Mouse (Mus musculus) lung, postnatal 4 days (tissue): ENCODE results near the gene Polr2a.
"Not testable (repeated sequence)": the region's sequence is repeated elsewhere in the genome, so short reads cannot be mapped to it uniquely, and the experiment has no call there.

Experiments used
- DNase-seq, 2 experiments: peaks; one replicate each; pipeline ENCODE4 v3.0.0; 2021

Polr2a gene

DNA sequence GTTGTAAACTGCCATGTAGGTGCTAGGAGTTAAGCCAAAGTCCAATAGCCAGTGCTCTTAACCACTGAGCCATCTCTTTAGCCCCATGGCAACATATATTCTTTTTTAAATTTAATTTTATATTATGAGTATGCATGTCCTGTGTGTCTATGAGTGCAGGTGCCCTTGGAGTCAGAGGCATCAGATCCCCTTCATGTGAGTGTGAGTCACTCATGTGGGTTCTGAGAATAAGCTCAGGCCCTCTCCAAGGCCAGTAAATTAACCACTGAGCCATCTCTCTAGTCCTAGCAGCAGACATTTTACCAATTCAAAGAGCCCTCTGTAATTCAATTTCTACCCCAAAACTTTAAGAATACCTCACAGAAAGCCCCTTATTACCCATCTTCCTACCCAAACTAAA lies 5.8 kb downstream of the Polr2a start:
- no peak for DNase-seq

DNA sequence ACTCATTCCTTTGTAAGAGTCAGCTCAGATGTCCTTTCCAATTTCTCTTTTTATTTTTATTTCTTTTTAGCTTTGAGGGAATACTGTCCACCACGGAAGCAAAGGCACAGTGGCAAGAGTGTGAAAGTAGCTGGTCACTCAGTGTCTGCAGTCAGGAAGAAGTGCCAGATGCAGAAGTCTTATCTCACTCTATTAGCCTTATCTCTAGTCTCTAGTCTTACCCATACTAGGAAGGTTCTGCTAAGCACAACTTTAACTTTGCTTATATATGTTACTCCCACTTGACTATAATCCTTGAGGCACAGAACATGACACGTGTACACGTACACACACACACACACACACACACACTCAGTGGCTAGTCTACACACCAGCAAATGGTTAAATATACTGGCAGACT lies 6.8 kb downstream of the Polr2a start:
- DNase-seq: no peak

DNA sequence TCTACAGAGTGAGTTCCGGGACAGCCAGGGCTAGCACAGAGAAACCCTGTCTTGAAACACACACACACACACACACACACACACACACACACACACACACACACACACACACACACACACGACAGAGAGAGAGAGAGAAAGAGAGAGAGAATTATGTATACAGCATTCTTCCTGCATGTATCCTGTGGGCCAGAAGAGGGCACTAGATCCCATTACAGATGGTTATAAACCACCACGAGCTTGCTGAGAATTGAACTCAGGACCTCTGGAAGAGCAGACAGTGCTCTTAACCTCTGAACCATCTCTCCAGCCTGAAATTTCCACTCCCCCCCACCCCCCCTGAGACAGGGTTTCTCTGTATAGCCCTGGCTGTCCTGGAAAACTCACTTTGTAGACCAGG lies 27.0 kb downstream of the Polr2a start:
- DNase-seq: not testable (repeated sequence)

DNA sequence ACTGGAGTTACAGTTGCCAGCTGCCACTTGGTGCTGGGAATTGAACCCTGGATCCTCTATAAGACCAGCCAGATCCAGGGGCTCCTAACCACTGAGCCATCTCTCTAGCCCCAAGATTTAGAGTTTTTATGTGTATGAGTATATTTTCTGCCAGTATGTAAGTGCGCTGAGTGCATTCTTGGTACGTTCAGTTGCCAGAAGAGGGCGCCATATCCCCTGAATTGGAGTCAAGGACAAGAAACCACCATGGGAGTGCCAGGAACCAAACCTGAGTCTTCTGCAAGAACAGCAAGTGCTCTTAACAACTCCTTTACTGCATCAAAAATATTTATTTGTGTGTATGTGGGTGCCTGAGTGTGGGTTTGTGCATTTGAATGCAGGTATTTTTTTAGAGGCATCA lies 29.4 kb downstream of the Polr2a start:
- DNase-seq: peak in 1 of 2 experiments; percentile 72

DNA sequence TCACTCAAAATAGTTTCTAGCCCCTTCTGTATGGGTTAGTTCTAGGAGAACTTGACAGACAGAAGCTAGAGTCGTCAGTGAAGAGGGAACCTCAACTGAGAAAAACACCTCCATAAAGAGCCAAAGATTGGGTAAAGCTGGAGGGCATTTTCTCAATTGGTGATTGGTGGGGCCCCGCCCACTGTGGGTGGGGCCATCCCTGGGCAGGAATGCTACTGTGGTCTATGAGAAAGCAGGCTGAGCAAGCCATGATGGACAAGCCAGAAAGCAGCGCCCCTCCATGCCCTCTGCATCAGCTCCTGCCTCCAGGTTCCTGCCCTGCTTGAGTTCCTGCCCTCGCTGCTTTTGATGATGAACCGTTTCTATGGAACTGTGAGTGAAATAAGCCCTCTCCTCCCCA lies 32.5 kb downstream of the Polr2a start:
- no peak for DNase-seq

DNA sequence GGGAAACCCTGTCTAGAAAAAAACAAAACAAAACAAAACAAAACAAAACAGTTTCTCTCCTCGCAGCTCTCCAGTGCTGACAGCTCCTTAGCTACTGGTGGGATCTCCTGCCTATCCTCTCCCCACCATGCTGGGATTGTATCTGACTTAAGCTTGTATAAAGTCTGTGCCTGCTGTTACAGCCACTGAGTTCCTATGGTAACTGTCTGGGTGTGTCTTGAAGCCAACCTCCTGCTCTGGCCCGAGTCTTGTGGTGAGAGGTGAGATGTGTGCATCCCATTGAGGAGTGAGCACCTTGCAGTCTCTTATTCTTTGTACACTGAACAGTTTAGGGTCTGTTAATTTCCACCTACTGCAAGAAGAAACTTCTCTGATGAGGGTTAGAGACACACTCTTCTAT lies 35.4 kb downstream of the Polr2a start:
- DNase-seq: no peak

DNA sequence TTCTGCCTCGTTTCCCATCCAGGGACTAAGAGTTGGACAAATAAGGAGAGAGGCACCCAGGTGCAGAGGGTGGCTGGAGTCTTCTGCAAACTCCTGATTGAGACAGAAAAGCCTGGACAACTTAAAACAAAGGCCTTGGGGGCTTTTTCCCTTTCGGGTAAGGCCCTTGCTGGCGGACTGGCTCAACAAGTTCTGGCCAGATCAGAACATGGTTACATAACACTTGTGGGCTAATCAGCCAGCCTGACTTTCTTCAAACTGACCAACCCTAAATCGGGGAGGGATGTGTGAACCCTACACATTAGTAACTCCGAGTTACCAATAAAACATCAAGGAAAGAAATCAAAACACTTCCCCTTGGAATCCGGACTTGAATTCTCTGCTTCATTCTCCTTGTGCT lies 37.6 kb downstream of the Polr2a start:
- no peak for DNase-seq

DNA sequence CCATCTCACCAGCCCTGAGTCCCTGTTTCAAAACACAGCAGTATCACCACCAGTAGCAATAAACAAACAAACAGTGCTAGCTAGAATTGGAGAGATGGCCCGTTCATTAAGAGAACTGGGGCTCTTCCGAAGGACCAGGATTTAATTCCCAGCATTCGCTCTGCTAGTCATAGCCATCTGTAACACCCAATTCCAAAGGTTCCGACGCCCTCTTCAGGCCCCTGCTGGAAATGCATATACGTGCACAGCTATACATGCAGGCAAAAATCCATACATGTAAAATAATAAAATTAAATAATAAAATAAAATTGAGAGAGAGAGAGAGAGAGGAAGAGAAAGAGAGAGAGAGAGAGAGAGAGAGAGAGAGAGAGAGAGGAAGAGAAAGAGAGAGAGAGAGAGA lies 39.0 kb downstream of the Polr2a start:
- DNase-seq: no peak

DNA sequence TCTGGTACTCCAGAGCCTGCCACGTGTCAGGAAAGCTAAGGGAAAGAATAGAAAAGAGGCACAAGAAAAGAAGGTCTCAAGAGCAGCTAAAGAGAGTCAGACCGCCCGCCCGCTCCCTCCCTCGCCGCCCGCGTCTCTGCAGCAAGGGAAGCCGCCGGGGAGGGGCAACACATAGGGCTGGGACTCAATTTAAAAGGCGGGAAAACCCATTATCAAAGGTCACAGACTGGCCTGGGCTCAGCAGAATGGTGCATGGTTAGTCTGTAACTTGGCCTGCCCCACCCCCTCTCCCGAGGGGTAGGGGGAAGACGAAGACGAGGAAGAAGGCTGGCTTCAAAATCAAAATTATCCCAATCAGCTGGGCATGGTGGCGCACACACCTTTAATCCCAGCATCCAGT lies 39.8 kb downstream of the Polr2a start:
- no peak for DNase-seq

DNA sequence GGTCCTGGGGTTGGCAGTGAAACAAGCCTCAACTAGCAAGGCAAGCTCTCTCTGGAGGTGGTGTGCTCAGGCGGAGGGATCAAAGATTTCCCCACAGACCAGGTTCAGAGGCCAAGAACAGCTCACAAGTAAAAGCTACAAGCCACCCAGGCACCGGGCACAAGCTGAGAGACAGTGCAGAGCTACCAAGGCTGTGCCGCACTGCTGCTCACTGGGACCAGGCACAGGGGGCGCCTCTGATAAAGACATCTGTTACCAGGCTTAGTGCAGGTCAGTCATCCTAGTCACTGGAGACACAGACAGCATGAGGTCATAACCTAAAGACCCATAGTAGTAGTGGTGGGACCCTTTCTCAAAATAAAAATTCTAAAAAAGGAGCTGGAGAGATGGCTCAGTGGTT lies 41.5 kb downstream of the Polr2a start:
- no peak for DNase-seq

DNA sequence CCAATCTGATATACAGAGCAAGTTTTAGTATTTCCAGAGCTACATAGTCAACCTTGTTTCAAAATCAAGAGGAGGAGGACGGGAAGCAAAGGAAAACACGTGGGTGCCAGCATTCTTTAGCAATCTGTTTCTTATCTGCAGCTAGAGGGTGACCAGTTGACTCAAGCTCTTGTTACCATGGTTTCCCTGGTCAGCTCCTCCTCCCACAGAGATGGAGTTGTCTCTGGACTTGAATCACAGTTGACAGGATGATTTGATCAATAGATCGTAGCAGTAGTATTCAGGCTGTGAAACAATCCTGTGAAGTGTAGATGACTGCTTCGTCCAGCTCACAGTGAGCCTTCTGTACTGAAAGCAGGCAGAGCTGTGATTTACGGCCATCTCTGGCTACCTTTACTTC lies 42.5 kb downstream of the Polr2a start:
- DNase-seq: peak in 1 of 2 experiments; percentile 27

DNA sequence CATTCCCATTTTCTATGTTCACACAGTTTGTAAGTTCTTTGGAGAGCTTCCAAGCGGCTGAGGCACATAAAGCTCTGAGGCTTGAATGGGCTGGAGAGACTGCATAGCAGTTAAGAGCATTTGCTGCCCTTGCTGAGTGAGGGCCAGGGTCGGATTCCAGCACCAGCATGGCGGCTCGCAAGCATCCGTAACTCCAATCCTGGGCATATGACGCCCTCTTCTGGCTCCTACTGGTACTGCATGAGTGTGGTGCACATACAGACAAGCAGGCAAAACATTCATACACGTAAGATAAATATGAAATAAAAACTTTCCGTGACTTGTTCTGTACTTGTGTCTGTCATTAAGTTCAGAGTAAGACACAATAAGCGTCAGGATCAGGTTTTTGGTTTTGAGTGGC lies 43.0 kb downstream of the Polr2a start:
- peak; percentile 30 to 60 for DNase-seq

DNA sequence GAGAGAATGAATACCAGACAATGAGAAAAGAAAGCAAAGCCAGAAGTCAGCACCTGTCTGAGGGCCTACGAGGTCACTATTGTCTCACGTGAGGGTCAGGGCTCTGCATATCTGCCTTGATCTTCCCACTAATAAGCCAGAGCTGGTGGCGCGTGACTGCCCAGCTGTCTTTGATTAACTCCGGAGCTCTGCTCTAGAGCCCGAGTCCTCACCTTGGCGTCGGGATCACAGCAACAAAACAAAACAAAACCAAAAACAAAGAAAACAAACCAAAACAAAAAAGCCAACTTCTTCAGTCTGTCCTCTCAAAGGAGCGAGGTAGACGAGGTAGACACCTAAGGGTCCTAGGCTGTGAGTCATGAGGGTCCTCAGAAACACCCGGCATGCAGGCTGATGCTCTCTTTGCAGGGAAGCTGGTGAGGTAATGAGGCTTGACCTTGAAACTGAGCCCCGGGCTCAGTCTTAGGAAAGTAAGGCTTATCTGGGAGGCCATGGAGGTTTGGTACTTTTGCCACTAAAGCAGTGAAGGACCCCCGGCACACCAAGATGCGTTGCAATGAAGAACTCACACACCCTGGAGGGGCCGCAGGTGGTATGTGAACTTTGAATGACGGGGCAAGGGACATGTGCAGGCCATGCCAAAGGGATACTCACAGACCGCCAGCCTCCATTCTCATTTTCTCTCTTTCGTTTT lies 43.7 kb downstream of the Polr2a start:
- DNase-seq: no peak

DNA sequence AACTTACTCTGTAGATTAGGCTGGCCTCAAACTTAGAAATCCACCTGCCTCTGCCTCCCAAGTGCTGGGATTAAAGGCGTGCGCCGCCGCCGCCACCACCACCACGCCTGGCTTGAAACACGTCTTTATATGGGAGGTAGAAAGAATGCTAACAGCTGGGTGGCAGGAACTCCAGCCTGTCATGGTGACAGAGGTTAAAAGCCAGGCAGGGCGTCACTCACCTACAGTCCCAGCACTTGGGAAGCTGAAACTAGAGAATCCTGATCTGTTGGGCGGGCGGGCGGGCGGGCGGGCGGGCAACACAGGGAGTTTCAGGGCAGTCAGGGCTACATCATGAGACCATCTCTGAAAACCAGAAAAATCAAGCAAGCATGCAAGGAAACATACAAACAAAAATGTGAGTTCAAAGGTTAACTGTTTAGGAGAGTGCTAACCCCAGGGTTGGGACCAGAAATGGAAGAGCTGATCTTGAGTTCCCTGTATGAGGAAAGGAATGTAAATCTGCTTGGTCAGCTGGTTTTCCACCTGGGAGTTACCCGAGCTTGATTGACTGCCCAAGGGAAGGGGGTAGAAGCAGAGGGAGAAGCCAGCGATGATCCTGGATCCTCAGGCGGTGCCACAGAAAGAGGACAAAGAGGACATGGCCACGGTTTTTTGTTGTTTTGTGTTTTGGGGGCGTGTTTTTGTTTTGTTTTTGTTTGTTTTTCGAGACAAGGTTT lies 45.3 kb downstream of the Polr2a start:
- no peak for DNase-seq

DNA sequence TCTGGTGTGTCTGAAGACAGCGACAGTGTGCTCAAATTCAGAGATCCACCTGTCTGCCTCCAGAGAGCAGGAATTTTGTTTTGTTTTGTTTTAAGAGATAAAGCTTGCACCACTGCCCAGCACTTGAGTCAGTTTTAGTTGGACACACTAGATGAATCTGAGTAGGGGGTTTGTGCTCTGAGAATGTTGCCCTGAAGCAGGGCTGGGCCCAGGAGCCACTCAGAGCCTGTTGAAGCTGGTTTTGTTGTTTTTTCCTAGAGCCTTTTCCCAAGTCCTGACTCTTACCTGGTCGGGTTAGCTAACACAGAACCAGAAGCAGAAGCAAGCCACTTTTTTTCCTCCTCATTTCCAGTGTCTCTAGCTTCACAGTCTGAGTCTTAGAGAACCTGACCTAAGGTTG lies 47.4 kb downstream of the Polr2a start:
- no peak for DNase-seq

DNA sequence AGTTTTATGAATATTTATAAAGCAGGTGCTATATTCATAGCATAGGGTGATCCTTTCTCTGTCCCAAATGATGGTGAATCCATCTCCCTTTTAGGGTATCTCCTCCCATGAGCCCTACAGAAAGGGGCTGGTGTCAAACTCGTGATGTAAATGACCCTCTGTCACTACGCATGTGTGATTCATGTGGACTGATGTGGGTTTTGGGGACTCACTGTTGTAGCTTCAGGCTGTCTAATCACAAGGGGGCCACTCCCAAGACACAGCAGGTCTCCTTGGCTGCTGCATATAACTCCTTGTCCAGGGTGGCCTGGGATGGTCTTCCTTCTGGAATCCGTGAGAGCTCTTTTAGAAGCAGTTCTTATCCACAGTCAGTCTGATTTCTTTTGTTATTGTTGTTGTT lies 48.0 kb downstream of the Polr2a start:
- DNase-seq: no peak

DNA sequence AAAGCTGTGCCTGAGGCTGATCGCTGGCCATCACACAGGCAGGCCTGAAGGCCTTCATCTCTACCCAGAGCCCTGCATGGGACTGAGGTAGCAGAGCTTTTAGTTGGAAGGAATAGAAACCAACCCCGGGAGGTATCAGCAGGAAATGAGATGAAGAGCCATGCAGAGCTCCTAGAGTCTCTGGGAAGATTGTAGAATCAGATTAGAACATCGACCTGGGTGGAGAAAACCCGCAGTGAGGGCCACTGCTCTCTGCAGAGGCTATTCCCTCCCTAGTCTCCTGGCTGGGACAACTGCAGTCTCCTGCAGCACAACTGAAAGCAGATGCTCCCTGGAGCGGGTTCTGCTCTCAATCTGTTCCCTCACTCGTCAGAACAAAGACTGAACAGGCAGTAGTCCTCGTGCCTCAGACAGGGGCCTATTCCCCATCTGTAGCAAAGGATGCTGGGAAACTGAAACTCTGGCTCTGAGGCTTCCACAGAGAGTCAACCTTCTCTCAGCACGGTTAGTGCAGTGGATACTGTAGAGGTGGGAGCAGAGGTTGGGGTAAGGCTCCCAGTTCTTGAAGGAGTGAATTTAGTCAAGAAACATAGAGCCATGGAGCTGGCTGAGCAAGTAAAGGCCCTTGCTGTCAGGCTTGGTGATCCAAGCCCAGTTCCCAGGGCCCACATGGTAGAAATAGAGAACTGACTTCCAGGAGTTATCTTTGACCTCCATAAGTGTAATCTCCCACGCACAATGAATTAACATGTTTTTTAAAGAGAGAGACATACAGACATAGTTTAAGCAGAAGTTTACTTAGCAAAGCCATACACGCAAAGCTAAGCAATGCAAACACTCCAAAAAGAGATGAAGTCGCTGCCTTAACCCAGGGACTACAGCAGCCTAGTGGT lies 48.6 kb downstream of the Polr2a start:
- DNase-seq: no peak

DNA sequence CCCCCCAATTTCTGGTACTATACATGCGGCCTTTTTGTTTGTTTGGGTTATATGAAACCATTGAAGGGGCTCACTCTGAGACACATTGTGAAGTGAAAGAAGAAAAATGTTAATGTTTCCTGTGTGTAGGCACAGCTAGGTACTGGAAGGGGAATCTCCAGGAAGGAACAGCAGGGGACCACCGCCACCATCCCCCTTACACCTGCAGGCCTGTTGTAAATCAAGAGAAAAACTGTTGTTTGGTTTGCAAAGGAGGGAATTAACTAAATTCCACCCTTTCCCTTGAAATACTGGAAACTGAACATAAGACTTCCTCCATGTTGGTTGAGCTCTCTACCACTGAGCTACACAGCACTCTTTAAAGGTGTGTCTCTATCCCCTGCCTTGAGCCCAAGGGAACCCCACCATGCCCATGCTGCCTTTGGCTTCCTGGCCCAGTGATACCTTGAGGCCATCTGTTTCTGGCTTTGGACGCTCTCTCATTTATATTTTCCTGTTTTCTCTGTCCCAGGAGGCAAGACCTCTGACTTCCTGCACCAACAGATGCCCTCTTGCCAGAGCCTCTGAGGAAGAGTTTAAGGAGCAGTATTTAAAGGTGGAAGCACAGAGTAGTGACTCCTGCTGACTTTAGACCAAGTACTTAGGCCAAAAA lies 49.7 kb downstream of the Polr2a start:
- no peak for DNase-seq

DNA sequence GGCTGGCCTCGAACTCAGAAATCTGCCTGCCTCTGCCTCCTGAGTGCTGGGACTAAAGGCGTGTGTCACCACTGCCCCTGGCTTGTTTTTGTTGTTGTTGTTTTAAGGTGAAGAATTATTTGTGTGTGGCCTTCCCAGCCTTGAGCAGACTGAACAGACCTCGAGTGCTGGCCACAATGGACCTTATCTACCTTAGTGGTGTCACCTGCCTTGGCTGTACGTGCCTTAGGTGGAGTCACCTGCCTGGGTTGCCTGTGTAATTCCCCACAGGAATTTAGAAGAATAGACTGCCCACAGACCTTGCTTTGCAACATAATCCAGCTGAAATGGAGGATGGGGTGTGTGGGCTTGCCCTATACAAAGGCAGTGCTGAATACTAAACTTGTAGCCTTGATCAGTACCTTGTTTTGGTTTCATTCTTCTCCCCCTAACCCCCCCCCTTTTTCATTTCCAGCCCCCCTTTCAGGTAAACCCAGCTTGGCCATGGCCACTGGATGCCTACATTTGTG lies 50.5 kb downstream of the Polr2a start:
- no peak for DNase-seq

DNA sequence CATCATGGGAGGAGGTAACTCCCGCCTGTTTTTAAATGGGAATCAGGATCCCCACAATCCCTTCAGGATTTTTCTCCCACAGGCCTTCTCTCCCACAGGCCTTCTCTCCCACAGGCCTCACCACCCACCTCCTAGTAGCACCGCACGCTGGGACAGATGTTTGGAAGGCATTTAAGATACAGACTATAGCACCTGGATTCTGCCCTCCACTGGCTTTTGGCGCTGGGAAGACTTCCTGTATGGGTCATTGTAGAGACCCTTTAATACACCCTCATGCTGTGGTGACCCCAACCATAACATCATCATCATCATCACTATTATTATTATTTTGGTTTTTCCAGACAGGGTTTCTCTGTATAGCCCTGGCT lies 51.0 kb downstream of the Polr2a start:
- DNase-seq: no peak

DNA sequence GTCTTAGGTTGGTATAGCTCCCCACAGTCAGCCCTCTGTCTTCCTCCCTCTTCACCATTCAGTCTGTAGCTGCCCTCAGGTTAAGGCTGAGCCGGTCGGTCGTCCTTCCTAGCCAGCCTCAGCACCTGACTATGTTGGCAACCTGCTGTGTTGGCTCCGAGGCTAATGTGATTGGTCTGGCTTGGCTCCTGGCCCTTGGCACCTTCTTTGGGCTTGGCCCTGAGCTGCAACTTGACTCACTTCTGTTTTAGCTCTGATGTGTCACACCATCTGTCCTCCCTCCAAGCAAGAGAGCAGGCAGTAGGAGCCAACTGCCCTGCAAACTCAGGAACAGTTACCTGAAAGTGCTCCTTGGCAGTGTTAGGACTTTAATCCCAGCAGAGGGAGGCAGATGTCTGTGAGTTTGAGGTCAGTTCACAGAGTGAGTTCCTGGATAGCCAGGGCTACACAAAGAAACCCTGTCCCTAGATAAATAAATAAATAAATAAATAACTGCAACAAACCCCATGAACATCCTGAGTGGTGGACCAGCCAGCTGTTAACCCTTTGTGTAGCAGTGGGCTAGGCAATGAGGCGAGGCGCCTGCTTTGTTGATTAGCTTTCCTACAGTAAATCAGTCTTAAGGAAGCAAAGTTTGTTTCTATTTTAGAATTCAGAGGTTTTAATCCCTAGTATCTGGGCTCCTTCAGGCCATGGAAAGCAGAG lies 51.5 kb downstream of the Polr2a start:
- peak in 1 of 2 experiments; percentile 41 for DNase-seq

DNA sequence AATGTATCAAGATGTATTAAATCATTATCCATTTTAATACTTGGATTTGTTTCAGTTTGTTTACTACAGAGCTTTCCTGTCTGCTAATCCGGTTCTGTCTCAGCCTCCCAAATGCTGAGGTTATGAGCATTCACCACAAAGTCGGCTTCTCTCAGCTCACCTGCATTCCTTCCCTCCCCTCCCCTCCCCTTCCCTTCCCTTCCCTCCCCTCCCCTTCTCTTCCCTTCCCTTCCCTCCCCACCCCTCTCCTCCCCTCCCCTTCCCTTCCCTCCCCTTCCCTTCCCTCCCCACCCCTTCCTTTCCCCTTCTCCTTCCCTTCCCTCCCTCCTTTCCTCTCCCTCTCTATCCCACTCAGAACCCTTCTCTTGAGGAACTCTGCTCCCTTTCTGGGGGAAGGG lies 53.8 kb downstream of the Polr2a start:
- no peak for DNase-seq
